Mouse (Mus musculus) CD4-positive, CD25-positive, alpha-beta regulatory T cell, adult 9 weeks (primary cell): Measurements from ENCODE around the gene Syde2. TPM values are rescaled to one million over a fixed set of nuclear protein-coding genes. Genes with fewer than 3 reads are reported as not detected.

Experiments
- polyA plus RNA-seq: library from polyadenylated mRNA; unstranded; fragments of 100-300 nt; shearing (Covaris generic); gene quantifications from one replicate; pipeline ENCODE4 v1.2.1, GENCODE M21; 2017

Syde2 gene
- 0.10 TPM for polyA plus RNA-seq

DNA sequence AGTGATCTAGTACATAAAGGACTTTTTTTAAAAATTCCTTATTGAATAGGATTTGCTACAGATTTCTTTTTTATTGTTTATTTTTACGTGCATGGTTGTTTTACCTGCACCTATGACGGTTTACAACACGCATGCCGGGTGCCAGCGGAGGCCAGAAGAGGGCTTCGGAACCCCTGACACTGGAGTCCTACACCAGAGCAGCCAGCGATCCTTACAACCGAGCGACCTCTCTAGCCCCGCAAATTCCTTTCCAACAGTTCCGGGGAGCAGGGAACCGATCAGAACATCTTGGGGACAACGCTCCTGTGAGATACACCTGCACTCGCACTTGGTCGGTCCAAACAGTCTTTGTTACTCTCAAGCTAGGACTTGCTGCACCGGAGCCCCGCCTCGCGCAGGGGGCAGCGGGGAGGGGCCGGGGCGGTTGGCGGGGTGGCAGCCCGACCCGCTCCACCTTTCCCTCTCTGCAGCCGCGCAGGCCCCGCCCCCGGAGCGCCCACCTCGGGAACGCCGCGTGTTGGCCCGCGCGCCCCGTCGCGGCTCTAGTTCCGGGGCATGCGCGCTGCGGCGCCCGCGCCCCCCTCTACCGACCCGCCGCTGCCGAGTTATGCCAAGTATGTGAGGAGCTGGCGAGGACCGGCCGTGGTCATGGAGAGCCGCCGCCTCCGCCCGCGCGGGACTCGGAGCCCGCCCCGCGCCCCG, at the start of gene Syde2:
Gene Syde2 (plus strand): TSS at position 603 of the 702 bp plus-strand sequence.

Other genes starting within 250 kb of the Syde2 start
- not detected for gene Ddah1, start 229.2 kb upstream of the Syde2 start, polyA plus RNA-seq
- gene Bcl10, start 65.1 kb upstream of the Syde2 start, polyA plus RNA-seq: 114 TPM
- 17.1 TPM for gene 2410004B18Rik, start 49.9 kb upstream of the Syde2 start, polyA plus RNA-seq
- gene Wdr63, start 120.3 kb downstream of the Syde2 start, polyA plus RNA-seq: not detected
- gene Mcoln3, start 129.6 kb downstream of the Syde2 start, polyA plus RNA-seq: 7.4 TPM
- gene Mcoln2, start 162.0 kb downstream of the Syde2 start, polyA plus RNA-seq: 2.5 TPM
- not detected for gene Lpar3, start 233.1 kb downstream of the Syde2 start, polyA plus RNA-seq